Mouse (Mus musculus) G1E (cell line): ENCODE measurements around the gene Zfp423.

Experiments
- CTCF ChIP-seq: IDR thresholded peaks from 2 replicates; pipeline ENCODE4 v1.5.1; 2012; ENCODE audit warnings: low read depth, low read length, inconsistent platforms, mixed read lengths
- GATA1 ChIP-seq: IDR thresholded peaks from 2 replicates; pipeline ENCODE4 v1.6.1; 2012; ENCODE audit warnings: borderline replicate concordance, low read length, inconsistent platforms, mixed read lengths
- TAL1 ChIP-seq: conservative IDR thresholded peaks from 2 replicates; pipeline ENCODE4 v1.6.1; 2012; ENCODE audit warnings: low read depth, low read length, inconsistent platforms, mixed read lengths

DNA sequence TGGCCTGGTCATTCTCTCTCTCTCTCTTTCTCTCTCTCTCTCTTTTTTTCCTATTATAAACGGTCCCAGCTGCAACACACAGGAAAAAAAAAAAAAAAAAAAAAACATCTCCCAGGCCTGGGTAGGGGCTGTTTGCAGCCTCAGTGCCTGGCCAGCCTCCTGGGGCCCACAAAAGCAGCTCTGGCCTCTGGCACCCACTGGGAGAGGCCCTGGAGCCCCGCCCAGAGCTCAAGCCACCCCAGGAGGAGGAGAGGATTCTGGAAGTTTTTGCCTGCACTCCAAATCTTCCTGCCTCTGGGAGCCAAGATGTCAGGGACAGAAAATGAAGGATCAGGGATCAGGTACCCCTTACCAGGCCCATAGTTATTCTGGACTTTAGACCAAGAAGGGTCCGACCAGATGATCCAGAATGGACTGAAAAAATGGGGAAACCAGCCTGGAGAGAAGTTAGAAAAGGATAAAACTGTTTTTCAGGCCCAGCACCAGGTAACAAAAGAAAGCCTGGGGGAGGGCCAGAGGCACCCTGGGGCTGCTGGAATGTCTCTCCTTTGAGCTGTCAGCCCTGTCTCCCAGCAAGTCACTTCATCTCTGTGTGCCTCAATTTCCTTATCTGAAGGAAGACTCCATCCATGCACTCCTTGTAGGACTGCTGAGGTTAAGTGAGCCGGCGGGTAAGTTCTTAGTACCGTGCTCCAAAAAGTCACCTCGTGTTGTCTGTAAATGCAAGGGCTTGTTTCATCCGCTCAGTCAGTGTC, 8.6 kb upstream of the Zfp423 start:
- TF ChIP-seq CTCF = no peak
- TF ChIP-seq GATA1 = no peak
- no peak for TF ChIP-seq TAL1
